Mouse (Mus musculus): ENCODE measurements around the gene Tfb1m. TPM values are rescaled to one million over a fixed set of nuclear protein-coding genes. Genes with fewer than 3 reads are reported as not detected.
A peak's percentile ranks its signal among the peaks of the same experiment; 100 is the strongest.

The Tfb1m gene
- polyA plus RNA-seq, 1 experiment from 2014 or later = 10.1 TPM

GRCm38 (mm10) chr17:3529523-3529922, 28.1 kb downstream of the Tfb1m start:
- Histone ChIP-seq H3K36me3 (ENCODE audit: control insufficient read depth, insufficient read depth) (no peaks in the 10 kb centered on the region), H3K27ac (ENCODE audit: low read length) (no peak overlapping the region), H3K4me2 (ENCODE audit: low read depth, low read length) (no peak overlapping the region), H3K27me3 (ENCODE audit: control insufficient read depth, insufficient read depth, low read depth, low read length) (no peaks in the 10 kb centered on the region), H3K9ac (ENCODE audit: low read depth, low read length) (no peak overlapping the region), H3K9me3 (replicated peaks; ENCODE audit: control insufficient read depth, low read length) (no peaks in the 10 kb centered on the region), H3K4me3 (ENCODE audit: low read depth, low read length) (no peak overlapping the region), H3K4me1 (ENCODE audit: control insufficient read depth, low read depth, low read length) (peaks cover 3% of the 10 kb centered on the region)
- WGBS (ENCODE audit: insufficient replicate concordance) = 31% methylated on average over 3 of the region's 3 CpGs
- ATAC-seq (ENCODE audit: low read depth) = peak; percentile 47; the same call in 1 of the 2 replicates

GRCm38 (mm10) chr17:3527841-3528471, 29.6 kb downstream of the Tfb1m start:
- Histone ChIP-seq H3K9me3 (replicated peaks; ENCODE audit: control insufficient read depth, low read length) (no peaks in the 10 kb centered on the region), H3K27me3 (ENCODE audit: control insufficient read depth, insufficient read depth, low read depth, low read length) (no peaks in the 10 kb centered on the region), H3K36me3 (ENCODE audit: control insufficient read depth, insufficient read depth) (no peaks in the 10 kb centered on the region), H3K9ac (ENCODE audit: low read depth, low read length) (no peak overlapping the region), H3K4me3 (ENCODE audit: low read depth, low read length) (no peak overlapping the region), H3K4me2 (ENCODE audit: low read depth, low read length) (no peak overlapping the region), H3K4me1 (ENCODE audit: control insufficient read depth, low read depth, low read length) (peaks cover 3% of the 10 kb centered on the region), H3K27ac (ENCODE audit: low read length) (0 out of 2 replicates have a peak overlapping the region, but pooled peaks have one; percentile 41)
- peak; percentile 80 for ATAC-seq (ENCODE audit: low read depth)
- 41% methylated on average over 6 of the region's 6 CpGs for WGBS (ENCODE audit: insufficient replicate concordance)

- Histone ChIP-seq H3K27me3 (ENCODE audit: control insufficient read depth, insufficient read depth, low read depth, low read length) (no peaks in the 10 kb centered on the region), H3K9me3 (replicated peaks; ENCODE audit: control insufficient read depth, low read length) (no peaks in the 10 kb centered on the region), H3K27ac (ENCODE audit: low read length) (no peak overlapping the region), H3K4me2 (ENCODE audit: low read depth, low read length) (no peak overlapping the region), H3K9ac (ENCODE audit: low read depth, low read length) (no peak overlapping the region), H3K4me3 (ENCODE audit: low read depth, low read length) (no peak overlapping the region), H3K36me3 (ENCODE audit: control insufficient read depth, insufficient read depth) (no peaks in the 10 kb centered on the region), H3K4me1 (ENCODE audit: control insufficient read depth, low read depth, low read length) (no peaks in the 10 kb centered on the region)
- no peak for ATAC-seq (ENCODE audit: low read depth)
- WGBS (ENCODE audit: insufficient replicate concordance) = 63% methylated on average over 5 of the region's 5 CpGs
These were observed 37.2 kb downstream of the Tfb1m start for GRCm38 (mm10) chr17:3520344-3520743.

GRCm38 (mm10) chr17:3516406-3516805, 41.2 kb downstream of the Tfb1m start:
- Histone ChIP-seq H3K9me3 (replicated peaks; ENCODE audit: control insufficient read depth, low read length) (no peaks in the 10 kb centered on the region), H3K4me2 (ENCODE audit: low read depth, low read length) (no peak overlapping the region), H3K9ac (ENCODE audit: low read depth, low read length) (no peak overlapping the region), H3K27me3 (ENCODE audit: control insufficient read depth, insufficient read depth, low read depth, low read length) (no peaks in the 10 kb centered on the region), H3K4me3 (ENCODE audit: low read depth, low read length) (no peak overlapping the region), H3K27ac (ENCODE audit: low read length) (no peak overlapping the region), H3K36me3 (ENCODE audit: control insufficient read depth, insufficient read depth) (no peaks in the 10 kb centered on the region), H3K4me1 (ENCODE audit: control insufficient read depth, low read depth, low read length) (no peaks in the 10 kb centered on the region)
- ATAC-seq (ENCODE audit: low read depth) = no peak
- 73% methylated on average over 9 of the region's 9 CpGs for whole genome bisulfite sequencing (ENCODE audit: insufficient replicate concordance)

GRCm38 (mm10) chr17:3515851-3516250, 41.7 kb downstream of the Tfb1m start:
- H3K4me3 ChIP-seq (ENCODE audit: low read depth, low read length) = no peak overlapping the region
- no peaks in the 10 kb centered on the region for H3K27me3 ChIP-seq (ENCODE audit: control insufficient read depth, insufficient read depth, low read depth, low read length)
- H3K4me1 ChIP-seq (ENCODE audit: control insufficient read depth, low read depth, low read length) = no peaks in the 10 kb centered on the region
- ATAC-seq (ENCODE audit: low read depth) = no peak
- H3K36me3 ChIP-seq (ENCODE audit: control insufficient read depth, insufficient read depth) = no peaks in the 10 kb centered on the region
- WGBS (ENCODE audit: insufficient replicate concordance) = 75% methylated on average over 8 of the region's 8 CpGs
- no peak overlapping the region for H3K27ac ChIP-seq (ENCODE audit: low read length)
- H3K9ac ChIP-seq (ENCODE audit: low read depth, low read length) = no peak overlapping the region
- H3K9me3 ChIP-seq (replicated peaks; ENCODE audit: control insufficient read depth, low read length) = no peaks in the 10 kb centered on the region
- no peak overlapping the region for H3K4me2 ChIP-seq (ENCODE audit: low read depth, low read length)

- H3K4me3 ChIP-seq (ENCODE audit: low read depth, low read length) = no peak overlapping the region
- no peaks in the 10 kb centered on the region for H3K4me1 ChIP-seq (ENCODE audit: control insufficient read depth, low read depth, low read length)
- H3K27ac ChIP-seq (ENCODE audit: low read length) = no peak overlapping the region
- ATAC-seq (ENCODE audit: low read depth) = no peak
- no peaks in the 10 kb centered on the region for H3K36me3 ChIP-seq (ENCODE audit: control insufficient read depth, insufficient read depth)
- H3K9ac ChIP-seq (ENCODE audit: low read depth, low read length) = no peak overlapping the region
- no peak overlapping the region for H3K4me2 ChIP-seq (ENCODE audit: low read depth, low read length)
- no peaks in the 10 kb centered on the region for H3K9me3 ChIP-seq (replicated peaks; ENCODE audit: control insufficient read depth, low read length)
- WGBS (ENCODE audit: insufficient replicate concordance) = 57% methylated on average over 5 of the region's 5 CpGs
- H3K27me3 ChIP-seq (ENCODE audit: control insufficient read depth, insufficient read depth, low read depth, low read length) = no peaks in the 10 kb centered on the region
These were observed 43.3 kb downstream of the Tfb1m start for GRCm38 (mm10) chr17:3514316-3514715.

- Histone ChIP-seq H3K4me2 (ENCODE audit: low read depth, low read length) (no peak overlapping the region), H3K27ac (ENCODE audit: low read length) (no peak overlapping the region), H3K9ac (ENCODE audit: low read depth, low read length) (no peak overlapping the region), H3K27me3 (ENCODE audit: control insufficient read depth, insufficient read depth, low read depth, low read length) (no peaks in the 10 kb centered on the region), H3K4me1 (ENCODE audit: control insufficient read depth, low read depth, low read length) (no peaks in the 10 kb centered on the region), H3K4me3 (ENCODE audit: low read depth, low read length) (no peak overlapping the region), H3K9me3 (replicated peaks; ENCODE audit: control insufficient read depth, low read length) (no peaks in the 10 kb centered on the region), H3K36me3 (ENCODE audit: control insufficient read depth, insufficient read depth) (no peaks in the 10 kb centered on the region)
- WGBS (ENCODE audit: insufficient replicate concordance) = 16% methylated on average over 1 of the region's 1 CpGs
- ATAC-seq (ENCODE audit: low read depth) = 0 out of 2 replicates have a peak, but pooled peaks have one; percentile 35
These were observed 47.7 kb downstream of the Tfb1m start for GRCm38 (mm10) chr17:3509841-3510240.

- Histone ChIP-seq H3K9ac (ENCODE audit: low read depth, low read length) (no peak overlapping the region), H3K4me2 (ENCODE audit: low read depth, low read length) (no peak overlapping the region), H3K27ac (ENCODE audit: low read length) (no peak overlapping the region), H3K27me3 (ENCODE audit: control insufficient read depth, insufficient read depth, low read depth, low read length) (no peaks in the 10 kb centered on the region), H3K4me1 (ENCODE audit: control insufficient read depth, low read depth, low read length) (no peaks in the 10 kb centered on the region), H3K9me3 (replicated peaks; ENCODE audit: control insufficient read depth, low read length) (no peaks in the 10 kb centered on the region), H3K36me3 (ENCODE audit: control insufficient read depth, insufficient read depth) (no peaks in the 10 kb centered on the region), H3K4me3 (ENCODE audit: low read depth, low read length) (no peak overlapping the region)
- 54% methylated on average over 8 of the region's 8 CpGs for WGBS (ENCODE audit: insufficient replicate concordance)
- ATAC-seq (ENCODE audit: low read depth) = no peak
These were observed 51.1 kb downstream of the Tfb1m start for GRCm38 (mm10) chr17:3506508-3506907.

GRCm38 (mm10) chr17:3505711-3506110, 51.9 kb downstream of the Tfb1m start:
- Histone ChIP-seq H3K4me3 (ENCODE audit: low read depth, low read length) (no peak overlapping the region), H3K9me3 (replicated peaks; ENCODE audit: control insufficient read depth, low read length) (no peaks in the 10 kb centered on the region), H3K36me3 (ENCODE audit: control insufficient read depth, insufficient read depth) (no peaks in the 10 kb centered on the region), H3K4me2 (ENCODE audit: low read depth, low read length) (no peak overlapping the region), H3K27ac (ENCODE audit: low read length) (no peak overlapping the region), H3K9ac (ENCODE audit: low read depth, low read length) (no peak overlapping the region), H3K27me3 (ENCODE audit: control insufficient read depth, insufficient read depth, low read depth, low read length) (no peaks in the 10 kb centered on the region), H3K4me1 (ENCODE audit: control insufficient read depth, low read depth, low read length) (no peaks in the 10 kb centered on the region)
- WGBS (ENCODE audit: insufficient replicate concordance) = 38% methylated on average over 1 of the region's 1 CpGs
- ATAC-seq (ENCODE audit: low read depth) = no peak
